Mouse (Mus musculus) cerebellum, adult 18-20 months (tissue): ENCODE measurements at regions not wholly inside any gene's neighbourhood (a gene's known extent, or its start where the extent isn't known, plus 50 kb on each side); places are given as distances from the start of the nearest gene placed in this dataset.

Experiments used
- DNase-seq, 2 experiments: peaks; one replicate each; pipeline ENCODE4 v3.0.0; 2021

GRCm38 (mm10) chr1:177323366-177323765, 65.4 kb upstream of the Akt3 start:
- DNase-seq = peak; percentile 12 to 16

GRCm38 (mm10) chr1:177322745-177323299, 64.8 kb upstream of the Akt3 start:
- DNase-seq = peak; percentile 49 to 62

DNA sequence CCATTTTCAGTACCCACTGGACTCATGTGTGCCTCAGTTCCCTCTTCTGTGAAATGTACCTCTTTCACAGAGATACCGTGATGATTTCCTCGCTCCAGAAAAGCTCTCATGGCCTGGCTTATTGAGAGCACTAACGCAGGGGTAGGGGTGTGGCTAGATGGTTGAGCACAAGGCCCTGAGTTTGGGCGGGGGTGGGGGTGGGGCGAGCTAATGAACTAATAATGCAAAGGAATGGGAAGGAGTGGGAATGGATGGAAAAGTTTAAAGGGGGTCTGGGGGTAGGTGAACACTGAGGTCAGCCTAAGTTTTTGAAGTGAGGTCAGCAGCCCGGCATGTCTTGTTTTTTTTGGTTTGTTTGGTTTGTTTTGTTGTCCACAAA, 64.3 kb upstream of the Akt3 start:
- no peak for DNase-seq

- DNase-seq = peak; percentile 43 to 64
Measured at GRCm38 (mm10) chr1:177321655-177322306, 63.8 kb upstream of the Akt3 start.

GRCm38 (mm10) chr1:177308213-177308872, 50.3 kb upstream of the Akt3 start:
- DNase-seq = no peak
